Mouse (Mus musculus) testis, postnatal 10 days (tissue): ENCODE data around the gene Lama2.

Experiments
- DNase-seq: peaks from one replicate; pipeline ENCODE4 v3.0.0; 2021; ENCODE audit warnings: low spot score

Gene Lama2

GRCm38 (mm10) chr10:27384636-27385035 lies 234.9 kb downstream of the Lama2 start:
- DNase-seq, result no peak

DNA sequence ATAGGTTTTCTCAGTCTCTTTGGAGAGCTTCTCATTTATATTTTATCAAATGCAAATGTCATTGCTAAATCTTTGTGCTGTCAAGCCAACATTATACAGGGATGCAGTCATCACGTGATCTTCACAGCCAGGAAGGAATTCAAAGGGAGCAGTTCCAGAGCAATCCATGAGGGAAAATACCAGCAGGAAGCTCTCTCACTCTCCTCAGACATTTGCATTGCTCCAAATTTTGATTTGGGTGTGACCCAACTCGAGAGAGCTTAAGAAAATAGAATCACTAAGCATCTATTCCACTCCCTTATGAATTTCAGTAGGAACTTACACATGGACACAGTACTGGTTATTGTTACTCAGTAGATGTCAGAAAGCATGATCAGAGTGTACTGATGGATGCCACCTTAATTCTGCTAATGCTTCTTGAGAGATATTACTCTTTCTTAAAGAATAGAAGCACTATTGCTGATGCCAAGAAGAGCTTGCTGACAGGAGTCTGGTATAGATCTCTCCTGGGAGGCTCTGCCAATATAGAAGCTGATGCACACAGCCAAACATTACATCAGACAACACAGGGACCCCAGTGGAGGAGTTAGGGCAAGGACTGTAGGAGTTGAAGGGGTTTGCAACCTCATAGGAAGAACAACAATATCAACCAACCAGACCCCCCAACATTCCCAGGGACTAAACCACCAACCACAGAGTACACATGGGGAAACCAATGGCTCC lies 236.5 kb downstream of the Lama2 start:
- no peak for DNase-seq

GRCm38 (mm10) chr10:27378286-27378685 lies 241.3 kb downstream of the Lama2 start:
- no peak for DNase-seq

GRCm38 (mm10) chr10:27344278-27344677 lies 275.3 kb downstream of the Lama2 start:
- no peak for DNase-seq

DNA sequence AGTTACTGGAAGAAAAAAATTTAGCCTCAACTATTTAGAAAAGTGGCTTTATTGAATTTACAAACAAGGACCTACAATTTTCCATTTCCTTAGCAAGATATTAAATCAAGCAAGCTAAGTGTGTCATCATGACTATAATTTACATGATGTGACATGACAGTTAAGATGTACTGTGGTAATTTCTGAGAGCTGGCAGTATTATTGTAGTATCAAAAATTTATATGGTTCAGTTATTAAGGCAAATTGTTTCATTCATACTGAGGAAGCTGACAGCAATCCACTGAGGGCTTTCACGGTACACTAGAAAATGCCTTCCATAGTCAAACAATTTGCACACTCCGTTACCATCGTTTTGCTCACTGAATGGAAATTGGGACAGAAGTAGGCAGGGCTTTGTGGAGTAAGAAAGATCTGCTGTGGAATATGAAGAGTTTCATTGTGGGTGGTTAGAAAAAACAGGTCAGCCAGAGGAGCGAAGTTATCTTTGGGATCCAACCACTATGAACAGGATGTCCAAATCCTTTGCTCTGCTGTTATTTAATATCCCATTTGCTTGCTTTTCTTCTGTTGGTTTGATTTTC lies 297.1 kb downstream of the Lama2 start:
- no peak for DNase-seq

DNA sequence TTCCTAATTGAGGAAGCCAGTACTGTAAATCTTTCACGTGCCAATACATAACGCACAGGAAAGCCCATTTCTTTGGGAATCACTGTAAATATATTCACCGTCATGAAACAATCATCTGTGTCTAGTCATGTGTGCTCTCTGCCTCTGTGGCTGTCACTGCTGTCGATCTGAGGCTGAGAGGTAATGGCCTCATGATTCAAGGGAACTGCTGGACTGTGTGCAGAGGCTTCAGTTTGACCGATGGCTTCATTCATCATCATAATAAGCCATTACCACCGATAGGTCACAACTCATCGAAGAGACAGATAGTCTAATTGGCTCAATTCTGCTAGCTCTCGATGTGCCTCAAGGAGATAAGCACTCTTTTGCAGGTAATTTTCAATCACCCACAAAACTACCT lies 312.1 kb downstream of the Lama2 start:
- DNase-seq, result no peak

GRCm38 (mm10) chr10:27305301-27305700 lies 314.3 kb downstream of the Lama2 start:
- DNase-seq, result no peak

- DNase-seq, result no peak
Observed at GRCm38 (mm10) chr10:27285098-27285860, 334.3 kb downstream of the Lama2 start.

- no peak for DNase-seq
Observed at GRCm38 (mm10) chr10:27267432-27267831, 352.1 kb downstream of the Lama2 start.

DNA sequence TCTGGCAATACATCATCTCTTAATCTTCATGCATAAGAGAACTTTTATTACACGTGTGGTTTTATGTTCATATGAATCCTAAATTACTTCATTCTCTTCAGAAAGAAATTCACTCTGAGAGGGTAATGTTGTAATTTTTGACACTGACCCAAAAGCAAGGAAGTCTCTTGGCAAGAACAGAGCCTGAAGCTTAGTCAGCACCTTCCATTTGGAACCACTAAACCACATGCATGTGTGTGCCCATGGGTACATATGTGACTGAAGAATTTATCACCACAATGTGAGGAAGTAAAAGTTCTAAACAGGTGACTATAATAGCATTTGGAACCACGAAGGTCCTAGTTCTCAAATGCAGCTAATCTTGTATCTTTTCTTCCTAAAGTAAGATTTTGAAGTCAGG lies 353.7 kb downstream of the Lama2 start:
- DNase-seq, result no peak

DNA sequence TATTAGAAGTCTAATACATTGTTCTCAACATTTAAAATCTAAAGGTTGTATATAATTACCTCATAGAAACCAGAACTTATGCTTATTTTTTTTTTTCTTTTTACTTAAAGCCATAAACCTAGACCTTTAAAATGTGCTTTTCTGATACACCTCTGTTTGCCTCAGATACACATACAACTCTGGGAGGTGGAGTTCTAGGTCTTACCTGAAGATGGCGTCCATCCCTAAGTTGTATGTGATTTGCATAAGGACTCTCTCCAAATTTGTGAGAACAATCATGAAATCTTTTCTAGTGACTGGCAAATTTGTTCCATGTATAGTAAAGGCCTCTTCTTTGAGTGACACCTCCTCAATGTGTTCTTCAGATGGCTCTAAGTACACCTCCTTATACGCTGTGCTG lies 354.8 kb downstream of the Lama2 start:
- DNase-seq, result no peak

- DNase-seq, result no peak
Observed at GRCm38 (mm10) chr10:27249741-27250140, 369.8 kb downstream of the Lama2 start.

GRCm38 (mm10) chr10:27234755-27235154 lies 384.8 kb downstream of the Lama2 start:
- no peak for DNase-seq

DNA sequence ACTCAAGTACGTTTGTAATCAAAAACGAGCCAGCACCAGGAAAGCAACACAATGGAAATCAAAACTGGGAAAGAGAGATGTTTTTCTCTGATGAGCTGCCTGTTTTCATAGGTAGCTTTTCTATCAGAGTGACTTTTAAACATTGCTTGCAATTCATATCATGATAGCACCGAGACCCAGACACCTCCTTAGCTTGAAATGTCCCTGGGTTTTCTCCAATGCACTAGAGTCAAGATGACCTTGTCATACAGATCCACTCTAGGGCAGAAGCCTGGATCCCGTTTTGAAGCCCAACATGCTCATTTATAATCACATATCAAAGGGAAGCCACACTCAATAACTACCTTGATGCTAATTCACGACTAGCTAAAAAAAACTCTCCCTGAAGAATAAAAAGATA lies 386.0 kb downstream of the Lama2 start:
- no peak for DNase-seq

DNA sequence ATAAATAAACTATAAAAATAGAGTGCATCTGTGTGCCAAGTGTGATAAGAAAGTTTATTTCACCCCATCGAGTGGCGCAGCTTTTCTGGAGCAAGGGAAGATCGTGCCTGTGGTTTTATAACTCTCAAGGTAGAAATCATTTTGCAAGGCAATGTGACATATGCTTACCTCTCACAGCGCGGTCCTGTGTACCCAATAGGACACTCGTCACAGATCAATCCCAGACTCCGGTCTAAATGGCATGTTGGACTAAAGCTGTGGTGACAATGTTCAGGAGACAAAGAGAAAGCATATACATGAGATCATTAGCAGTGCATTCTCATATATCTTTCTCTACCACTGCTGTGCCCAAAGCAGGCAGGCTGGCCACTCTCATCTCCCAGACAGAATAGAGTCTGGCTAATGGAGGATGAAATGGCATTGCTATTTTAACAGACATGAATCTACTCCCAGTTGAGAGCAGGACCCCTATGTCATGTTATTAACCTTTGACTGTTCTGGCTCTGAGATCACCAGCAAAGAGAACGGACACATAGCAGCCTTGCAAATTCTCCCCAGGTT lies 395.7 kb downstream of the Lama2 start:
- no peak for DNase-seq

DNA sequence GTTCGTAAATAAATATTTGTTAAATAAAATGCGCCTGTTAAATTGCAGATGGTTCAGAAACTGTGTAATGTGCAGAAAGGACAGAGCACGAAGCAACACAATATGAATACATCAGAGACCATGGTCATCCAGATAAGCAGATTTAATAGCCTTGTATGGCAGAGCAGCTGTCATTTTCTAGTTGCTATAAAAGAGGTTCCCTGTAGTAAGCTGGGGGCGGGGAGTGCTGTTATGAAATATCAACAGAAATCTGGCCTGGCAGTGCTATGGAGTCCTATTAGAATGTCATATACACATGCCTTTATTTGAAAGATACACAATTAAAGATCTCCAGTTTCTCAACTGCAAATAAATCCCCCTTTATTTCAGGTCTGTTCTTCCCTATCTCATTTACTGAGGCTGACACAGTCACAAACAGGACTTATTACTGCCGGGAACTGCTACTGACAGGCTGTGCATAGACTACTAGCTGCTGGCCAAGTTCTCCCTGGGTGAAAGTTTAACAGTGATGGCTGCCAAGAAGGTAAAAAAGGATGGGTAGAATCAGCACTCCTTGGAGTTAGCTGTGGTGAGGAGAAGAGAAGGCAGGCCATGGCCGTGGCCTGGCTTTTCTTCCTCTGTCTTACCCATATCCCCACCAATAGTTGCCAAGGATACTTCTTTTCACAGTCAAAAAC lies 396.8 kb downstream of the Lama2 start:
- DNase-seq, result no peak

GRCm38 (mm10) chr10:27219698-27220097 lies 399.9 kb downstream of the Lama2 start:
- no peak for DNase-seq

- DNase-seq, result no peak
Observed at GRCm38 (mm10) chr10:27207320-27207719, 412.2 kb downstream of the Lama2 start.

DNA sequence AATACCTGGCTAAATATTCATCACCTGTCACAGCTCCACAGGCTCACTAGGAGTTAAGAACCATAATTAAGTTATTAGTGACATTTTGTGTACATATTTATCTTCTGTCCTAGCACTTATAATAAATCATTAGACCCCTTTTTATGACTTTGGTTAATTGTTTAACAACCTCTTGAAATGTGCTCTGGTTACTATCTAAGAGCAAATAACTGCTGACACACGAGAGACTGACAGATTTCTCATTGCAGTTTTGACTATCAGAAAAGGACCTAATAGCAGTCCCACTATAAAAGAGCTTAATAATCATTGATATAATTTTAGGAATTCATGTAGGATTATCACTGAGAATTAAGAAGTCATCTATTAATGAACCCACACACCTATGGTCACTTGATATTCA lies 421.1 kb downstream of the Lama2 start:
- no peak for DNase-seq

DNA sequence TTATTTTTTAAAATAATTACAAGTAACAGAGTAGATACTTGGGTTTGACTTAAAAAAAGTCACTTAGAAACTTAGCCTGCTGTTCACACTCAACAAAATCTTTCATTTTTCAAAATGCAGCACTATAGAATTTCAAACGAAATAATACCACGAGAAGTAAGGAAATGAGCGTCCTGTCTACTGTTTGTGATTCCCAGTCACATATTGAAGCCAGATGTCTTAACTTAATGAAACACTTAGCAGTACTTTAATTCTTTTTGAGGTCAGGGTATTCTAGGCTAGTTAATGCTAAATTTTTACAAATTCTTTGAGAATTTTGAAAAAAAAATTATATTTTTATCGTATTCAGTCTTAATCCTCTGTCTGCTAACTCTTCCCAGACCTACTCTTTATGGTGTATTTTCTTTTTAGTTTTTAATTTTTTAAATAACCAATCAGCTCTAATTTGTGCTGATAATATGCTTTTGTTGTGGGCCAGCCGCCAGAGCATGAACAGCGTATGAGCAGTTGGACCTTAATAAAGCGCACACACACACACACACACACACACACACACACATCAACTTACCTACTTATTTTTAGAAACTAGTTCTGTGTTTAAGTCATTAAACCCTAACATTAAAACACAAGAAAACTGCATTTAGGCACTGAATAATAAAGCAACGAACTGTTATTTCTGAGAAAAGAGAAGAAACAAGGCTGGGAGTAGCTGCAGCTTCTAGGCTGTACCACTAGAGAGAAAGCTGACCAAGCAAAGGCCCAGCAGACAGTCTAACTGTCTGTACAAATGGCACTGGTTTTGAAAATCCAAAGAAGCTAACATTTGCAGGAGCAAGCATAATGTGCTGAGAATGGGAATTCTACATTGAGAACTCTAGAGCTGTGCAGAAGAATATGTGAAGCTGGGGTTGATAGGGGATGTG lies 425.3 kb downstream of the Lama2 start:
- no peak for DNase-seq

DNA sequence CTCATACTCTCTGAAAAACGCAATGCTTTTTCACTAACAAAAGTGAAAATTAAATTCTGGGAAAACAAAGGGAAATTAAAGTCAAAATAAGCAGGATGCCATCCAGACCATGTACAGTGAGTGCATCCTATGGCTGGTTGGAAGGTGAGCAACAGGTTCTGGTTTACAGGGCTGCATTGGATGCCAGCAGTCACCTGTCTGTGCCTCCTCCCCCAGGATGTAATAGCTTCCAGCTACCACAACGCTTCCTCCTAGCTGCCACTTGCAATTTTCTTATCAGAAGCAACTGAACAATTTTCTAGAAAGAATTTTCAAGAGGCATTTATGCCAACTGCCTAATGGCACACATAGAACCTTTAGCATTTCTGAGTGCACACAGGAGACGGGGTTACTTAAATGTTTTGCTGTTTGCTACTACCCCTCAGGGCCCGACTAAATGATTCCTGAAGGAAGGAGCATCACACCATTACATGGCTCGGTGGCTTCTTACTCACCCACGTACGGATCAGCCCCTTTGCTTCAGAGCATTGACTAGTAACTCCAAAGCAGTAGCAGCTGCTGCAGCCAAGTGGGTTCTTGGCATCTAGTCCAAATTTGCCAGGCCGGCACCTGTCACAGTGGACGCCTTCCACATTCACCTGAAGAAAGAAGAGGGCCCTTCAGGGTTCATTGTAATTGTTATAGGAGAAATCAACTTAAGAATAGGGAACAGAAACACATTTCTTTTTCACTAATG lies 430.8 kb downstream of the Lama2 start:
- DNase-seq, result no peak
